Mouse (Mus musculus) lung, adult 2 months (tissue): ENCODE data around the gene Gm10134.

Experiments
- CTCF ChIP-seq: fragments of 200-500 bp; IDR thresholded peaks from 2 replicates; pipeline ENCODE4 v1.5.1; 2011; ENCODE audit warnings: mild to moderate bottlenecking, low read length, control low read depth; ENCODE audit not compliant: insufficient read depth
- POLR2A ChIP-seq: fragments of 200-500 bp; IDR thresholded peaks from 2 replicates; pipeline ENCODE4 v1.6.1; 2011; ENCODE audit warnings: low read depth, mild to moderate bottlenecking, control low read depth, low read length, borderline replicate concordance; ENCODE audit errors: extremely low read depth

DNA sequence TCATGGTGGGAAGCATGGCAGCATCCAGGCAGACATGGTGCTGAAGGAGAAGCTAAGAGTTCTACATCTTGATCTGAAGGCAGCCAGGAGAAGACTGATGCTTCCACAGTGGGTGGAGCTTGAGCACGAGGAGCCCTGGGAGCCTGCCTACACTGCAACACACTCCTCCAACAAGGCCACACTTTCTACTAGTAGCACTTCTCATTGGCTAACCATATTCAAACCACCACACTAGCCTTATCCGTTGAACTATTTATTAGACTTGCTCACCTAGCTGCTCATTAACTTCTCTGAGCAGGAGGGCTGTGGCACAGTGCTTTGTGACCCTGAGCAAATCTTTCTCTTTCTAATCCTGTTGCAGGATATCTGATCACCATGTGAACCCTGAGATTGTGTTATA lies 22.0 kb upstream of the Gm10134 start:
- TF ChIP-seq POLR2A (no peak), CTCF (no peak)
